Mouse (Mus musculus): ENCODE measurements at regions not wholly inside any gene's neighbourhood (a gene's known extent, or its start where the extent isn't known, plus 50 kb on each side); places are given as distances from the start of the nearest gene placed in this dataset.

- no peak for DNase-seq
Measured at GRCm38 (mm10) chr12:94155110-94155858, 1536.7 kb upstream of the Flrt2 start.

GRCm38 (mm10) chr12:94182358-94182757 lies 1509.7 kb upstream of the Flrt2 start:
- DNase-seq, result no peak

GRCm38 (mm10) chr12:94190620-94191081 lies 1501.4 kb upstream of the Flrt2 start:
- peak; percentile 11 for DNase-seq

- DNase-seq, result peak; percentile 11
Measured at GRCm38 (mm10) chr12:94217906-94218305, 1474.1 kb upstream of the Flrt2 start.

GRCm38 (mm10) chr12:94229894-94230293 lies 1462.1 kb upstream of the Flrt2 start:
- DNase-seq, result no peak

- DNase-seq, result no peak
Measured at GRCm38 (mm10) chr12:94245366-94245765, 1446.7 kb upstream of the Flrt2 start.

- no peak for DNase-seq
Measured at GRCm38 (mm10) chr12:94247362-94247761, 1444.7 kb upstream of the Flrt2 start.

- no peak for DNase-seq
Measured at GRCm38 (mm10) chr12:94252957-94253633, 1438.9 kb upstream of the Flrt2 start.

GRCm38 (mm10) chr12:94280946-94281345 lies 1411.1 kb upstream of the Flrt2 start:
- no peak for DNase-seq

GRCm38 (mm10) chr12:94282931-94283330 lies 1409.1 kb upstream of the Flrt2 start:
- no peak for DNase-seq

GRCm38 (mm10) chr12:94283572-94283971 lies 1408.5 kb upstream of the Flrt2 start:
- DNase-seq, result no peak

GRCm38 (mm10) chr12:94297864-94298263 lies 1394.2 kb upstream of the Flrt2 start:
- no peak for DNase-seq

GRCm38 (mm10) chr12:94332351-94332750 lies 1359.7 kb upstream of the Flrt2 start:
- DNase-seq, result no peak

GRCm38 (mm10) chr12:94334671-94335070 lies 1357.4 kb upstream of the Flrt2 start:
- no peak for DNase-seq

GRCm38 (mm10) chr12:94349623-94350156 lies 1342.3 kb upstream of the Flrt2 start:
- DNase-seq, result no peak

- DNase-seq, result no peak
Measured at GRCm38 (mm10) chr12:94364269-94364668, 1327.8 kb upstream of the Flrt2 start.

- DNase-seq, result no peak
Measured at GRCm38 (mm10) chr12:94399991-94400390, 1292.0 kb upstream of the Flrt2 start.

GRCm38 (mm10) chr12:94420918-94421317 lies 1271.1 kb upstream of the Flrt2 start:
- DNase-seq, result peak; percentile 4

GRCm38 (mm10) chr12:94421743-94422142 lies 1270.3 kb upstream of the Flrt2 start:
- DNase-seq, result no peak

- DNase-seq, result no peak
Measured at GRCm38 (mm10) chr12:94424340-94424981, 1267.6 kb upstream of the Flrt2 start.

- DNase-seq, result no peak
Measured at GRCm38 (mm10) chr12:94449517-94449916, 1242.5 kb upstream of the Flrt2 start.

GRCm38 (mm10) chr12:94468027-94468426 lies 1224.0 kb upstream of the Flrt2 start:
- no peak for DNase-seq

GRCm38 (mm10) chr12:94468609-94469008 lies 1223.4 kb upstream of the Flrt2 start:
- no peak for DNase-seq
